In the genomic region with DNA sequence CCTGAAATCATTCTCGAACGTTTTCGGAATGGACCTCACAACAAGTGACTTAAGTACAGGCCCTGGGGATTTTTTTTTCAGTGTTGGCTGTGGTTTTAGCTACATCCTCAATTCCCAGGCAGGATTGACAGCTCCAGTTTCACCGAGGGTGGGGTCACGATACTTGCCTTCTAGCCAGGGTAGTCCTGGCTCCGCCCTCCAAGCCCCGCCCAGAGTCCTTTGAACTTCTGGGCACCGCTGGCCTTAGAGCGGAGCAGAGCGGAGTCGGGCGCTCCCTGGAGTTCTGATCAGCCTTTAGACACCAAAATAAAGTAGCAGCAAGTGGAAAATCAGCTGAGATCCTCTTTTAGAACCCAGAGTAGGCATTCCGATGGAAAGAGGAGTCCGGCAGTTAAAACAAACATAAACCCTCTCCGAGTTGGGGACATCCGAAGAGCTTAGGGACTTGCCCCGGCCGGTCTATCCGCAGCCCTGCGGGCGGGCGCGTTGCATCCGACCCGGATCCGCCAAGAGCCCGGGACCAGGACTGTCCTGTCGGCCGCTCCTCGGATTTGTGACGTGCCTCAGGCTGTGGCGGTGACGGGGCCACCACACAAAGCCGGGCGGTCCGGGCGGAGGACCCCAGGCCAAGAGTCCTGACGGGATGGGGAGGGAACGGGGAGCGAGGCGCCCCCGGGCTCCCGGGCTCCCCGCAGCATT, we compare ENCODE assay signal across 8 mouse cellular contexts. TPM values are rescaled to one million over a fixed set of nuclear protein-coding genes. Genes with fewer than 3 reads are reported as not detected.
DNase-seq lines count a peak whose midpoint lies in the region; ATAC-seq lines count a peak whose summit lies in the region.

No protein-coding gene starts in this region.

- H3K4me1 ChIP-seq in hindbrain, embryonic 15.5 days (replicated peaks) = peaks cover 31% of the 10 kb centered on the region

- DNase-seq in T-cell, adult 2 months (ENCODE audit: low spot score) = peak; percentile 85
- DNase-seq in cerebellum, postnatal 25 days = peak; percentile 43 to 52
- peak; percentile 47 to 71 for DNase-seq in frontal cortex, postnatal 36 days (ENCODE audit: low spot score in 2 of 2)
- DNase-seq in left cerebral cortex, adult 11 months (ENCODE audit: low spot score) = peak; percentile 78
- DNase-seq in lung, postnatal 36 days = peak; percentile 100
- DNase-seq in retina, embryonic 14.5 days (ENCODE audit: low spot score) = peak; percentile 82
- peak; percentile 89 to 90 for DNase-seq in thymus, postnatal 36 days

- WGBS in hindbrain, embryonic 15.5 days = under 1% methylated on average over 43 of the region's 44 CpGs

- H3K9ac ChIP-seq in hindbrain, embryonic 15.5 days = peak overlapping the region; percentile 73

- H3K36me3 ChIP-seq in hindbrain, embryonic 15.5 days = no peaks in the 10 kb centered on the region

- peak overlapping the region; percentile 77 for H3K4me3 ChIP-seq in hindbrain, embryonic 15.5 days

- H3K27me3 ChIP-seq in hindbrain, embryonic 15.5 days = peaks cover 19% of the 10 kb centered on the region

- peak; percentile 82 for ATAC-seq in hindbrain, embryonic 15.5 days (ENCODE audit: low FRiP score, low read depth)

- H3K27ac ChIP-seq in hindbrain, embryonic 15.5 days (replicated peaks) = peak overlapping the region; percentile 80

- H3K4me2 ChIP-seq in hindbrain, embryonic 15.5 days = peak overlapping the region; percentile 99

- no peaks in the 10 kb centered on the region for H3K9me3 ChIP-seq in hindbrain, embryonic 15.5 days

RNA-seq across cellular contexts. Expression of a gene that starts 0.5 kb away (rescaled TPM):
- 5.3 and 8.2 TPM in 2 replicates for polyA plus RNA-seq in hindbrain, embryonic 15.5 days (2015; fragmentation: Nextera tagmentation; extraction: Ambion mirVana)

RNA-seq across cellular contexts. Expression of a gene that starts 16.4 kb away (rescaled TPM):
- 46.1 and 46.9 TPM in 2 replicates for polyA plus RNA-seq in hindbrain, embryonic 15.5 days (2015; fragmentation: Nextera tagmentation; extraction: Ambion mirVana)

Comparison
In these comparisons a context has a peak if more than half of its experiments do, and no peak if none do; other contexts are left out.
1. Peak in every context shown above with its lines: DNase-seq, ATAC-seq, H3K4me3 ChIP-seq and H3K27ac ChIP-seq.
2. DNase-seq: peak in every context shown above with its lines; median percentile 100 in lung, postnatal 36 days; 90 in thymus, postnatal 36 days; 85 in T-cell, adult 2 months; 82 in retina, embryonic 14.5 days; 78 in left cerebral cortex, adult 11 months; 59 in frontal cortex, postnatal 36 days; 48 in cerebellum, postnatal 25 days.